Mouse (Mus musculus) MEL (cell line): Measurements from ENCODE around the gene Gm20388. TPM values are rescaled to one million over a fixed set of nuclear protein-coding genes. Genes with fewer than 3 reads are reported as not detected.

Experiments used
- DNase-seq: peaks from one replicate; pipeline ENCODE4 v3.0.0; 2011; ENCODE audit warnings: low read depth, low spot score
- H3K27ac ChIP-seq: 2 replicates; pipeline ENCODE4 v1.5.1; 2012; ENCODE audit warnings: low read depth, mild to moderate bottlenecking, control low read depth, low read length, moderate library complexity; ENCODE audit not compliant: control insufficient read depth
- H3K27me3 ChIP-seq, 2 experiments: fragments of 150-350 bp in 1 of 2; sonication (generic) in 1 of 2; 2 replicates each; pipeline ENCODE4 v1.6.1; 2012; ENCODE audit warnings: low read length in 2 of 2, mild to moderate bottlenecking in 2 of 2, improper control_type of control experiment in 1 of 2, moderate library complexity in 1 of 2; ENCODE audit not compliant: insufficient read depth in 2 of 2, control insufficient read depth in 1 of 2
- H3K36me3 ChIP-seq, 2 experiments: 2 replicates each; pipeline ENCODE4 v1.6.1; 2012 to 2014; ENCODE audit warnings: low read length in 2 of 2, improper control_type of control experiment in 1 of 2, inconsistent platforms in 1 of 2, mild to moderate bottlenecking in 1 of 2; ENCODE audit not compliant: insufficient read depth in 2 of 2, control insufficient read depth in 1 of 2
- H3K4me1 ChIP-seq, 2 experiments: fragments of 150-350 bp in 1 of 2; sonication (generic) in 1 of 2; 2 replicates each; pipeline ENCODE4 v1.6.1; 2012; ENCODE audit warnings: low read length in 2 of 2, improper control_type of control experiment in 1 of 2, mild to moderate bottlenecking in 1 of 2; ENCODE audit not compliant: insufficient read depth in 2 of 2, control insufficient read depth in 1 of 2
- H3K4me3 ChIP-seq, 2 experiments: fragments of 150-350 bp in 1 of 2; sonication (generic) in 1 of 2; 2 replicates each; pipeline ENCODE4 v1.5.1; 2012; ENCODE audit warnings: low read depth in 2 of 2, low read length in 2 of 2, mild to moderate bottlenecking in 2 of 2, moderate library complexity in 2 of 2, control low read depth in 1 of 2, improper control_type of control experiment in 1 of 2; ENCODE audit not compliant: control insufficient read depth in 1 of 2, insufficient read depth in 1 of 2
- H3K79me2 ChIP-seq: 2 replicates; pipeline ENCODE4 v1.6.1; 2012; ENCODE audit warnings: mild to moderate bottlenecking, low read length, moderate library complexity; ENCODE audit not compliant: control insufficient read depth, poor library complexity, insufficient read depth
- H3K9ac ChIP-seq: 2 replicates; pipeline ENCODE4 v1.6.1; 2012; ENCODE audit warnings: low read depth, mild to moderate bottlenecking, control low read depth, low read length, moderate library complexity; ENCODE audit not compliant: control insufficient read depth, poor library complexity, severe bottlenecking
- H3K9me3 ChIP-seq: fragments of 150-350 bp; sonication (generic); replicated peaks from 2 replicates; pipeline ENCODE4 v1.6.1; 2012; ENCODE audit warnings: mild to moderate bottlenecking, low read length, improper control_type of control experiment, moderate library complexity; ENCODE audit not compliant: insufficient read depth
- CHD2 ChIP-seq: IDR thresholded peaks from 2 replicates; pipeline ENCODE4 v1.6.1; 2011; ENCODE audit warnings: low read length, improper control_type of control experiment
- CTCF ChIP-seq, 3 experiments: IDR thresholded peaks in 2 of 3; conservative IDR thresholded peaks in 1 of 3; 2 replicates each; pipeline ENCODE4 v1.5.1; 2011 to 2012; ENCODE audit warnings: low read length in 3 of 3, low read depth in 2 of 3, mild to moderate bottlenecking in 2 of 3, improper control_type of control experiment in 1 of 3, inconsistent platforms in 1 of 3, mixed read lengths in 1 of 3, moderate library complexity in 1 of 3; ENCODE audit not compliant: control insufficient read depth in 1 of 3, insufficient read depth in 1 of 3, poor library complexity in 1 of 3, severe bottlenecking in 1 of 3
- E2F4 ChIP-seq: IDR thresholded peaks from 2 replicates; pipeline ENCODE4 v1.6.1; 2011; ENCODE audit warnings: low read depth, low read length, improper control_type of control experiment, borderline replicate concordance
- ELF1 ChIP-seq: IDR thresholded peaks from 2 replicates; pipeline ENCODE4 v1.6.1; 2014; ENCODE audit warnings: low read depth, mild to moderate bottlenecking, inconsistent platforms, low read length, improper control_type of control experiment, moderate library complexity
- ETS1 ChIP-seq: IDR thresholded peaks from 2 replicates; pipeline ENCODE4 v1.6.1; 2012; ENCODE audit warnings: low read depth, mild to moderate bottlenecking, inconsistent platforms, low read length, improper control_type of control experiment, moderate library complexity
- GABPA ChIP-seq: IDR thresholded peaks from 2 replicates; pipeline ENCODE4 v1.6.1; 2012; ENCODE audit warnings: low read depth, mild to moderate bottlenecking, inconsistent platforms, low read length, improper control_type of control experiment, moderate library complexity
- GATA1 ChIP-seq: IDR thresholded peaks from 2 replicates; pipeline ENCODE4 v1.6.1; 2011; ENCODE audit warnings: low read depth, low read length, improper control_type of control experiment
- HCFC1 ChIP-seq: IDR thresholded peaks from 2 replicates; pipeline ENCODE4 v1.6.1; 2012; ENCODE audit warnings: low read depth, mild to moderate bottlenecking, inconsistent platforms, low read length, improper control_type of control experiment, moderate library complexity
- JUND ChIP-seq: IDR thresholded peaks from 2 replicates; pipeline ENCODE4 v1.6.1; 2011; ENCODE audit warnings: low read depth, mild to moderate bottlenecking, improper control_type of control experiment, low read length
- MXI1 ChIP-seq: IDR thresholded peaks from 2 replicates; pipeline ENCODE4 v1.6.1; 2011; ENCODE audit warnings: mild to moderate bottlenecking, low read depth, low read length, improper control_type of control experiment
- MYB ChIP-seq: IDR thresholded peaks from 2 replicates; pipeline ENCODE4 v1.6.1; 2011; ENCODE audit warnings: mild to moderate bottlenecking, low read depth, low read length, improper control_type of control experiment
- NRF1 ChIP-seq: IDR thresholded peaks from 2 replicates; pipeline ENCODE4 v1.6.1; 2014; ENCODE audit warnings: low read depth, mild to moderate bottlenecking, inconsistent platforms, low read length, improper control_type of control experiment, moderate library complexity; ENCODE audit not compliant: poor library complexity, insufficient read depth, severe bottlenecking
- POLR2A ChIP-seq, 2 experiments: IDR thresholded peaks; 2 replicates each; pipeline ENCODE4 v1.6.1; 2011 to 2012; ENCODE audit warnings: low read length in 2 of 2, mild to moderate bottlenecking in 2 of 2, control low read depth in 1 of 2, improper control_type of control experiment in 1 of 2, low read depth in 1 of 2, moderate library complexity in 1 of 2; ENCODE audit not compliant: control insufficient read depth in 1 of 2, insufficient read depth in 1 of 2, poor library complexity in 1 of 2
- SMC3 ChIP-seq: IDR thresholded peaks from 2 replicates; pipeline ENCODE4 v1.6.1; 2011; ENCODE audit warnings: low read depth, low read length, improper control_type of control experiment
- UBTF ChIP-seq: IDR thresholded peaks from 2 replicates; pipeline ENCODE4 v1.6.1; 2012; ENCODE audit warnings: low read depth, mild to moderate bottlenecking, inconsistent platforms, low read length, improper control_type of control experiment, moderate library complexity, borderline replicate concordance; ENCODE audit not compliant: insufficient read depth
- USF1 ChIP-seq: IDR thresholded peaks from 2 replicates; pipeline ENCODE4 v1.6.1; 2014; ENCODE audit warnings: low read depth, mild to moderate bottlenecking, inconsistent platforms, low read length, improper control_type of control experiment, moderate library complexity
- ZC3H11A ChIP-seq: IDR thresholded peaks from 2 replicates; pipeline ENCODE4 v1.6.1; 2012; ENCODE audit warnings: low read depth, mild to moderate bottlenecking, inconsistent platforms, low read length, improper control_type of control experiment
- ZKSCAN1 ChIP-seq: IDR thresholded peaks from 2 replicates; pipeline ENCODE4 v1.6.1; 2012; ENCODE audit warnings: low read depth, mild to moderate bottlenecking, inconsistent platforms, low read length, improper control_type of control experiment, moderate library complexity
- polyA plus RNA-seq, 2 experiments: library from polyadenylated mRNA; stranded (reverse) in 1 of 2; unstranded in 1 of 2; fragments of >175 nt in 1 of 2; fragments of >200 nt in 1 of 2; gene quantifications; 2 replicates each; pipeline versions ENCODE4 v1.2.1 to v1.2.4; 2012; ENCODE audit warnings: low replicate concordance in 2 of 2, low read depth in 1 of 2; ENCODE audit not compliant: insufficient read length in 2 of 2, insufficient read depth in 1 of 2, missing spikeins in 1 of 2
- total RNA-seq: library from RNA; depleted of rRNA; stranded (reverse); fragments of 300-350 nt; gene quantifications from 2 replicates; pipeline ENCODE4 v1.2.3, GENCODE M21; 2012

The Gm20388 gene
- total and polyA plus RNA-seq, 3 experiments = 11.1 to 17.8 TPM; not detected in 1

DNA sequence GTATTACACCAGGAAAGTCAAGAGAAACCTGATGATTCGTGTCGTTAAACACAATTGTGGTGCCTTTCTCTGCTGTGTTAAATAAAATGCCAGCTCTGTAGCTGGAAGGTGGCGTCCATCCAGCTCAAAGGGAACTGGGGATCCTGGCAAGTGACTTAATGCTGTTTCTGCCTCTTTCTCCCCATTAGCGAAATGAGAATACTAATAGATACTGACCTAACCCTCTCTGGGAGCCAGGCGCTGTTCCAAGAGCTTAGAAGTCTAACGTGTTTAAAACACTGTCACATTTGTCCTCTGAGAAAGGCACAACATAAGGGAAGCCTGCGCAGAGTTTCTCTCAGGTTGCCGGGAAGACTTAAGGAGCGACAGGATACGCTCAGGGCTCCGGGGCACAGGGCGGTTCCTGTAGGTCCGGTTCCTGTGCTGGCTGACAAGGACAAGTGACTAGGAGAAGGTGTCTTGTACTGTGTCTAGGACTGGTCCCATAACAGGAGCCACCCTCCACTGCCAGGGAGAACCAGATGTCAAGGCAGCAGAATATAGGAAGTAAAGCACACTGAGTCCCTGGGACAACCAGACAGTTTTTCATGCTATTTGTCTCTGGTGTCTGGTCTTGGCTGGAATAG, 3819.3 kb downstream of the Gm20388 start:
- H3K9me3 ChIP-seq = no peaks in the 10 kb centered on the region
- H3K79me2 ChIP-seq = no peaks in the 10 kb centered on the region
- H3K9ac ChIP-seq = no peak overlapping the region
- no peak overlapping the region for H3K27ac ChIP-seq
- no peak overlapping the region for H3K4me3 ChIP-seq
- no peaks in the 10 kb centered on the region for H3K4me1 ChIP-seq
- DNase-seq = no peak
- H3K27me3 ChIP-seq = no peaks in the 10 kb centered on the region
- TF ChIP-seq ZC3H11A (no peak), USF1 (no peak), NRF1 (no peak), POLR2A (IDR thresholded peaks at IDR 0.05; ENCODE audit: control insufficient read depth in 1 of 2, insufficient read depth in 1 of 2, low read depth in 1 of 2, low read length in 2 of 2, poor library complexity in 1 of 2) (no peak), HCFC1 (no peak), UBTF (no peak)
- no peaks in the 10 kb centered on the region for H3K36me3 ChIP-seq

DNA sequence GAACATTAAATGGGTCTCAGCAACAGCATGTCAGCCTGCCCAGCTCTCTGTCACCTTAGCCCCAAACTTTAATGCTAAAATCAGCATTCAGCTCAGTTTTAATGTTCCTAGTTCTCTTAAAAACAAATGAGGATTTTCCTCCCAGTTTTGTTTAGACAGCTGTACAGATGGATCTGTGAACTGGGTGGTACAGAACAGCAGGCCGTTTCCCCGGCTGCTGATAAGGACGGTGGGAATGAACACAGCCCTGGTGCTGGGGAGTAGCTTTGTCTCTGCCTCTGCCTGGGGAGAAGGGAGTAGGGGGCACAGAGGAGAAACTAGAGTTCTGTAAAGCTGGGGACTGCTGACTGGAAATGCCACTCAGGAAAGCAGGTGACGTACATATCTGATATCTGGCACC, 3821.7 kb downstream of the Gm20388 start:
- Histone ChIP-seq H3K4me3 (no peak overlapping the region), H3K36me3 (no peaks in the 10 kb centered on the region), H3K9me3 (no peaks in the 10 kb centered on the region), H3K9ac (no peak overlapping the region), H3K27ac (no peak overlapping the region), H3K4me1 (no peaks in the 10 kb centered on the region), H3K27me3 (peaks cover 0 to 1% of the 10 kb centered on the region in 2 experiments; a peak in 1 of 4 replicates), H3K79me2 (no peaks in the 10 kb centered on the region)
- DNase-seq = no peak
- TF ChIP-seq CTCF (IDR thresholded peaks at IDR 0.05 in 2 of 3, conservative IDR thresholded peaks at IDR 0.05 in 1 of 3; ENCODE audit: control insufficient read depth in 1 of 3, insufficient read depth in 1 of 3, low read depth in 2 of 3, low read length in 3 of 3, poor library complexity in 1 of 3, severe bottlenecking in 1 of 3) = no peak
- TF ChIP-seq ELF1 = no peak
- TF ChIP-seq ZKSCAN1 = no peak
- TF ChIP-seq E2F4 = no peak
- no peak for TF ChIP-seq MXI1
- TF ChIP-seq SMC3 = no peak
- TF ChIP-seq MYB = no peak
- no peak for TF ChIP-seq POLR2A (IDR thresholded peaks at IDR 0.05; ENCODE audit: control insufficient read depth in 1 of 2, insufficient read depth in 1 of 2, low read depth in 1 of 2, low read length in 2 of 2, poor library complexity in 1 of 2)
- no peak for TF ChIP-seq CHD2
- no peak for TF ChIP-seq JUND
- no peak for TF ChIP-seq GATA1
- no peak for TF ChIP-seq ETS1
- no peak for TF ChIP-seq GABPA
